Mouse (Mus musculus) cerebellum, adult 2 months (tissue): ENCODE data around the gene Kpna4.

Experiments
- CTCF ChIP-seq: fragments of 200-500 bp; IDR thresholded peaks from 2 replicates; pipeline ENCODE4 v1.5.1; 2011; ENCODE audit warnings: low read depth, mild to moderate bottlenecking, control low read depth, low read length, moderate library complexity, borderline replicate concordance; ENCODE audit not compliant: insufficient read depth
- POLR2A ChIP-seq: fragments of 200-500 bp; IDR thresholded peaks from 2 replicates; pipeline ENCODE4 v1.6.1; 2011; ENCODE audit warnings: low read length, control low read depth, borderline replicate concordance; ENCODE audit not compliant: insufficient read depth

DNA sequence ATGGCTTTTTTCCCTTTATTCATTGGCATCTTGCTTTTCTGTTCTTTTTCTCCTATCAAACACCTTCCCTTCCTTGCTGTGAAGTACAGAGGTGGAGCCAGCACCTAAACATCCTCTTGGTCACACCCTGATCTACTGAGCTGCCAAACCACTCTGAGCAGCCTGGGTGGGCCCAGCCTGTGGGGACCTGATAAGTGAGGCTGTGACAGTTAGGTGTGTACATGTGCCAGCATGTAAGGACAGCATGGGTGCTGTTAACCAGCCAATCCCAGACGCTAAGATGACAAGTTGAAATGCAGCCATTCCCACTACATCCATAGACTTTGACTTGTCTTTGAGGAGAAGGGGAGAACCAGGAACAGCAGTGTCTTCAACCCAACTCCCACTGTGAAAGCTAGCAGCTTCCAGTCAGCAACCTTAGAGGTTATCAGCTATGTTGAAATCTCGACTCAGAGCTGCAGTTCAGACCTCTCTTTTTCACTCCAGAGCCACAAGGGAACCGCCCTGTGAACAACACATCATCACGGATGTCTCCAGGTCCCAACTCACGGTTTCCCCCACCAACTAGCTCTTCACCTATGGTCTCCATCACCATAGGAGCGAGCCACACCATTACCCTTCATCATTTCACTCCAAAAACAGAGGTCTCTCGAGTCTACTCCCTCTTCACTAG lies 72.0 kb downstream of the Kpna4 start:
- TF ChIP-seq CTCF, result no peak
- no peak for TF ChIP-seq POLR2A
